Mouse (Mus musculus): ENCODE measurements around the gene Olfr1508. TPM values are rescaled to one million over a fixed set of nuclear protein-coding genes. Genes with fewer than 3 reads are reported as not detected.

Olfr1508 gene
- not detected in 4 replicates for total RNA-seq (2023)

GRCm38 (mm10) chr14:52467395-52467794 lies at the start of gene Olfr1508:
Olfr1508 (minus strand) TSS chr14:52467495.

GRCm38 (mm10) chr14:52495516-52495915 lies 28.2 kb upstream of the Olfr1508 start, which contains the start of gene Olfr1507:
Olfr1507 (minus strand) TSS chr14:52495749.

DNA sequence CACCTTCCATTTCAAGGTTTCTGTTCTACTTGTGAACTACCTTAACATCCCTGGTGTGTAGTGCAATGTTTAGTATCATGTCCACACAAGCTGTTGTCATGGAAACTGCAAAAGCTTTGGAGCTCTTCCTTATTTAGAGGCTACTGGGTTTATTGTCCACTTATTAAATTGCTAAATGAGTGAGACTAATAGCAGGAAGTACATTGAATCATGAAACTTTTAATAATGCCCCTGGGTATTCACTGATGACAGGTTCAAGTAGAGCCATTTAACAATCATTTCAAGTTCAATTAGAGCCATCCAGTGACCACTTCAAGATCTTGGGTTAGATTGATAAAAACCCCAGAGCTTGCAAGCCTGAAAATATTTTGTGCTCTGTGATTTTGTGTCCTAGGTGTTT lies 24.6 kb downstream of the Olfr1508 start, which contains the start of gene Olfr1509:
Gene Olfr1509 (plus strand): TSS at position 301 of the 400 bp plus-strand sequence.

DNA sequence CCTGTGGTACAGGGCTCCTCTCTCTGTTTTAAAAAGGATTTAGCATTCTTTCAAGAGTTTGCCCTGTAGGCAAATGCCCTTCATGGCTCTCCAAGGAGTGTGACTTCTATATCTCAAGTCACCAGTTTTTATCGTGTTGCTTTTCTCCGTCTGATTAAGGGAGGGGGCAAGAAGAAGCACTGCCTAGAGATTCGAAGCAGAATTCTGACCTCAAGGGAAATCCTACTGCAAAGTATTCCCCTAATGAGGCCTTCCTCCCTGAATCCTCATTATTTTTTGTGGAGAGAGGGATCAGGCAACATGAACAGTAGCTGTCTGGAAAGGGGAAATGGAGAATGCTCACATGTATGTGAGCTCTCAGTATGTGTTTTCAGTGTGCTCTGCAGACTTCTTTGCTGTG lies 53.0 kb downstream of the Olfr1508 start, which contains the start of gene Olfr1510:
Gene Olfr1510 (minus strand): TSS at position 101 of the 400 bp plus-strand sequence.

Other genes starting within 250 kb of the Olfr1508 start
- gene Chd8, start 209.7 kb downstream of the Olfr1508 start, total RNA-seq (2023) = 267 to 322 TPM (median 286 TPM) in 4 replicates
- 115 to 127 TPM (median 121 TPM) in 4 replicates for gene Tox4, start 188.3 kb downstream of the Olfr1508 start, total RNA-seq (2023)
- gene Rab2b, start 187.9 kb downstream of the Olfr1508 start, total RNA-seq (2023) = 16.9 to 24.1 TPM (median 23.4 TPM) in 4 replicates
- 58.5 to 60.9 TPM (median 60.0 TPM) in 4 replicates for gene Mettl3, start 162.4 kb downstream of the Olfr1508 start, total RNA-seq (2023)
- gene Sall2, start 138.7 kb downstream of the Olfr1508 start, total RNA-seq (2023) = 0.12 to 0.21 TPM (median 0.15 TPM) in 3 of 4 replicates, not detected in the other
- not detected in 4 replicates for gene Olfr1513, start 111.1 kb downstream of the Olfr1508 start, total RNA-seq (2023)
- not detected in 4 replicates for gene Olfr1512, start 88.3 kb downstream of the Olfr1508 start, total RNA-seq (2023)
- not detected in 4 replicates for gene Olfr1511, start 70.1 kb downstream of the Olfr1508 start, total RNA-seq (2023)
- gene Olfr1510, start 53.1 kb downstream of the Olfr1508 start, total RNA-seq (2023) = not detected in 4 replicates
- not detected in 4 replicates for gene Olfr1509, start 24.5 kb downstream of the Olfr1508 start, total RNA-seq (2023)
- not detected in 4 replicates for gene Olfr1507, start 28.3 kb upstream of the Olfr1508 start, total RNA-seq (2023)